29 mouse cellular contexts compared by ENCODE assay signal in genomic region chr2:164600179-164600578, GRCm38 (mm10). TPM values are rescaled to one million over a fixed set of nuclear protein-coding genes. Genes with fewer than 3 reads are reported as not detected.
A peak's percentile ranks its signal among the peaks of the same experiment; 100 is the strongest.
DNase-seq lines count a peak whose midpoint lies in the region; TF ChIP-seq lines count a peak whose summit lies in the region.
"Had no signal": no experiment of that assay in that cellular context is flagged by ENCODE, and none has a peak within 500 bp of the region (broad histone marks: within the 10 kb centered on the region; RNA-seq: fewer than 3 reads in every experiment).

No protein-coding gene starts in this region.

- WGBS in liver, adult 2 months, result 61% methylated on average over 3 of the region's 3 CpGs

- H3K27ac ChIP-seq in gastrocnemius, adult 2 months, result no peak overlapping the region
- H3K27ac ChIP-seq in liver, adult 2 months (replicated peaks; ENCODE audit: insufficient read depth, low read depth, low read length), result no peak overlapping the region
- H3K27ac ChIP-seq: embryonic facial prominence, embryonic 12.5 days; heart, embryonic 15.5 days; hindbrain, embryonic 10.5 days; limb, embryonic 15.5 days; midbrain, embryonic 12.5 days had no signal

- no peaks in the 10 kb centered on the region for H3K4me1 ChIP-seq in liver, adult 2 months (ENCODE audit: control insufficient read depth, insufficient read depth, low read length)
- H3K4me1 ChIP-seq: embryonic facial prominence, embryonic 12.5 days; heart, embryonic 15.5 days; hindbrain, embryonic 10.5 days; limb, embryonic 15.5 days; midbrain, embryonic 12.5 days had no signal

- H3K9ac ChIP-seq in liver, adult 2 months (ENCODE audit: low read depth, low read length), result no peak overlapping the region
- H3K9ac ChIP-seq: embryonic facial prominence, embryonic 12.5 days; heart, embryonic 15.5 days; limb, embryonic 15.5 days; midbrain, embryonic 12.5 days had no signal

- no peak for DNase-seq in gastrocnemius, adult 2 months
- no peak for DNase-seq in gastrocnemius, adult 18-20 months (ENCODE audit: low spot score)
- no peak for DNase-seq in liver, adult 2 months (ENCODE audit: extremely low read depth, low read depth, low spot score)
- DNase-seq in liver (no peak), 416B (ENCODE audit: low read depth) (peak; percentile 8), R1 (ENCODE audit: low read depth, low spot score) (peak; percentile 23)
- DNase-seq in frontal cortex, postnatal 36 days (ENCODE audit: low spot score in 2 of 2), result no peak
- DNase-seq in spleen, postnatal 36 days (ENCODE audit: low spot score in 2 of 2), result no peak
- DNase-seq: adrenal gland, adult 8-10 months; cerebellum, adult 8-10 months; heart, adult 11 months; kidney, postnatal 25 days; lung, postnatal 36 days; retina, postnatal 1 day; right cerebral cortex, postnatal 4 days; thymus, adult 18-20 months had no signal

- no peaks in the 10 kb centered on the region for H3K79me2 ChIP-seq in liver, adult 2 months (ENCODE audit: control insufficient read depth, insufficient read depth, low read length)

- no peak for TF ChIP-seq POLR2A in liver, adult 2 months (IDR thresholded peaks at IDR 0.05; ENCODE audit: extremely low read depth, insufficient read depth, low read length)

- H3K27me3 ChIP-seq in liver, adult 2 months (ENCODE audit: control insufficient read depth, insufficient read depth, low read length), result 0 out of 2 replicates have a peak, but pooled peaks cover 2% of the 10 kb centered on the region
- H3K27me3 ChIP-seq: embryonic facial prominence, embryonic 12.5 days; heart, embryonic 15.5 days; limb, embryonic 15.5 days; midbrain, embryonic 12.5 days had no signal

- intact Hi-C loops in gastrocnemius, adult 2 months (cut with DNase I), result no loop called here

- H3K36me3 ChIP-seq in liver, adult 2 months (ENCODE audit: control insufficient read depth, insufficient read depth, low read length), result no peaks in the 10 kb centered on the region
- H3K36me3 ChIP-seq: embryonic facial prominence, embryonic 12.5 days; heart, embryonic 15.5 days; hindbrain, embryonic 10.5 days; limb, embryonic 15.5 days; midbrain, embryonic 12.5 days had no signal

- no peak overlapping the region for H3K4me3 ChIP-seq in gastrocnemius, adult 2 months
- no peak overlapping the region for H3K4me3 ChIP-seq in liver, adult 2 months (ENCODE audit: insufficient read depth, low read depth, low read length)
- H3K4me3 ChIP-seq: embryonic facial prominence, embryonic 12.5 days; heart, embryonic 15.5 days; hindbrain, embryonic 10.5 days; limb, embryonic 15.5 days; midbrain, embryonic 12.5 days had no signal

- peak; percentile 29; the same call in 1 of the 2 replicates for TF ChIP-seq CTCF in gastrocnemius, adult 2 months (IDR thresholded peaks at IDR 0.05)
- peak; percentile 19; the same call in 1 of the 2 replicates for TF ChIP-seq CTCF in liver, adult 2 months (IDR thresholded peaks at IDR 0.05; ENCODE audit: low read depth, low read length)

RNA-seq across cellular contexts. Expression of gene Eppin, which starts 6.8 kb away (rescaled TPM):
- total RNA-seq in gastrocnemius, adult 2 months (2021), result not detected
- not detected for total RNA-seq in gastrocnemius, adult 18-20 months (2021)
- not detected in 2 replicates for total RNA-seq in liver, adult 2 months (2014; rRNA removed)
- not detected in 2 replicates for polyA plus RNA-seq in liver, adult 2 months (2012; rRNA removed)
- total RNA-seq: adrenal gland, adult 8-10 months; common myeloid progenitor, adult 5-6 weeks; ES-E14; gastrocnemius, adult 8-10 months; layer of hippocampus, postnatal 10 days; left cerebral cortex, postnatal 10 days; neutrophil, adult 5-6 weeks had no signal
- polyA plus RNA-seq: embryonic facial prominence, embryonic 12.5 days; forebrain, embryonic 16.5 days; heart, embryonic 15.5 days; hindbrain, embryonic 10.5 days; intestine, embryonic 14.5 days; limb, embryonic 15.5 days; midbrain, embryonic 12.5 days had no signal

RNA-seq across cellular contexts. Expression of gene Wfdc6b, which starts 13.1 kb away (rescaled TPM):
- not detected for total RNA-seq in gastrocnemius, adult 2 months (2021)
- total RNA-seq in gastrocnemius, adult 18-20 months (2021), result not detected
- total RNA-seq in liver, adult 2 months (2014; rRNA removed), result not detected in 2 replicates
- not detected in 2 replicates for polyA plus RNA-seq in liver, adult 2 months (2012; rRNA removed)
- total RNA-seq: adrenal gland, adult 8-10 months; common myeloid progenitor, adult 5-6 weeks; ES-E14; gastrocnemius, adult 8-10 months; layer of hippocampus, postnatal 10 days; left cerebral cortex, postnatal 10 days; neutrophil, adult 5-6 weeks had no signal
- polyA plus RNA-seq: embryonic facial prominence, embryonic 12.5 days; forebrain, embryonic 16.5 days; heart, embryonic 15.5 days; hindbrain, embryonic 10.5 days; intestine, embryonic 14.5 days; limb, embryonic 15.5 days; midbrain, embryonic 12.5 days had no signal

RNA-seq across cellular contexts. Expression of gene Wfdc8, which starts 13.2 kb away (rescaled TPM):
- not detected for total RNA-seq in gastrocnemius, adult 2 months (2021)
- not detected for total RNA-seq in gastrocnemius, adult 18-20 months (2021)
- total RNA-seq in liver, adult 2 months (2014; rRNA removed), result not detected in 2 replicates
- not detected in 2 replicates for polyA plus RNA-seq in liver, adult 2 months (2012; rRNA removed)
- total RNA-seq: common myeloid progenitor, adult 5-6 weeks; ES-E14; gastrocnemius, adult 8-10 months; layer of hippocampus, postnatal 10 days; left cerebral cortex, postnatal 10 days; neutrophil, adult 5-6 weeks had no signal
- polyA plus RNA-seq: embryonic facial prominence, embryonic 12.5 days; forebrain, embryonic 16.5 days; heart, embryonic 15.5 days; hindbrain, embryonic 10.5 days; intestine, embryonic 14.5 days; limb, embryonic 15.5 days; midbrain, embryonic 12.5 days had no signal

RNA-seq across cellular contexts. Expression of gene Wfdc6a, which starts 14.9 kb away (rescaled TPM):
- not detected for total RNA-seq in gastrocnemius, adult 2 months (2021)
- not detected for total RNA-seq in gastrocnemius, adult 18-20 months (2021)
- not detected in 2 replicates for total RNA-seq in liver, adult 2 months (2014; rRNA removed)
- 0.11 TPM in 1 of 2 replicates, not detected in the other for polyA plus RNA-seq in liver, adult 2 months (2012; rRNA removed)
- total RNA-seq: common myeloid progenitor, adult 5-6 weeks; ES-E14; gastrocnemius, adult 8-10 months; neutrophil, adult 5-6 weeks had no signal
- polyA plus RNA-seq: embryonic facial prominence, embryonic 12.5 days; forebrain, embryonic 16.5 days; hindbrain, embryonic 10.5 days; midbrain, embryonic 12.5 days had no signal

RNA-seq across cellular contexts. Expression of gene Spint3, which starts 26.9 kb away (rescaled TPM):
- total RNA-seq in gastrocnemius, adult 2 months (2021), result not detected
- not detected for total RNA-seq in gastrocnemius, adult 18-20 months (2021)
- total RNA-seq in liver, adult 2 months (2014; rRNA removed), result not detected in 2 replicates
- polyA plus RNA-seq in liver, adult 2 months (2012; rRNA removed), result not detected in 2 replicates
- total RNA-seq: adrenal gland, adult 8-10 months; common myeloid progenitor, adult 5-6 weeks; ES-E14; gastrocnemius, adult 8-10 months; layer of hippocampus, postnatal 10 days; left cerebral cortex, postnatal 10 days; neutrophil, adult 5-6 weeks had no signal
- polyA plus RNA-seq: embryonic facial prominence, embryonic 12.5 days; forebrain, embryonic 16.5 days; heart, embryonic 15.5 days; hindbrain, embryonic 10.5 days; intestine, embryonic 14.5 days; limb, embryonic 15.5 days; midbrain, embryonic 12.5 days had no signal

Comparison
In these comparisons a context has a peak if more than half of its experiments do, and no peak if none do; other contexts are left out.
1. DNase-seq: peak in 416B (single experiment) and R1 (single experiment); none in gastrocnemius, adult 2 months (single experiment), gastrocnemius, adult 18-20 months (single experiment), liver, adult 2 months (single experiment), liver (single experiment), frontal cortex, postnatal 36 days (0 of 2) and spleen, postnatal 36 days (0 of 2).